In genomic region chr16:77150884-77151283, GRCm38 (mm10) we compare ENCODE assay signal across 26 mouse cellular contexts.
DNase-seq lines count a peak whose midpoint lies in the region; ATAC-seq and TF ChIP-seq lines count a peak whose summit lies in the region.
"Had no signal": no experiment of that assay in that cellular context is flagged by ENCODE, and none has a peak within 500 bp of the region (broad histone marks: within the 10 kb centered on the region; RNA-seq: fewer than 3 reads in every experiment).

No protein-coding gene starts in this region.

- intact Hi-C loops in left cerebral cortex, adult 2 months (cut with DNase I) = loop anchor here (5.0 kb wide), 1 partner anchor 86 kb away; no protein-coding TSS in a partner anchor
- intact Hi-C loops in left cerebral cortex, postnatal 36 days (cut with DNase I) = loop anchor here (10.0 kb wide), 1 partner anchor 84 kb away; no protein-coding TSS in a partner anchor
- intact Hi-C loops in gastrocnemius, adult 2 months (cut with DNase I) = no loop called here

- no peaks in the 10 kb centered on the region for H3K36me3 ChIP-seq in hindbrain, postnatal 0 days (ENCODE audit: insufficient read depth, low read length)
- no peaks in the 10 kb centered on the region for H3K36me3 ChIP-seq in hindbrain, embryonic 16.5 days (ENCODE audit: control insufficient read depth, insufficient read depth, low read length)
- H3K36me3 ChIP-seq in embryonic facial prominence, embryonic 14.5 days (ENCODE audit: control insufficient read depth, insufficient read depth, low read length) = no peaks in the 10 kb centered on the region
- H3K36me3 ChIP-seq: forebrain, embryonic 10.5 days; forebrain, embryonic 15.5 days; G1E; heart, embryonic 13.5 days; limb, embryonic 12.5 days; liver, embryonic 12.5 days; midbrain, embryonic 12.5 days; stomach, embryonic 15.5 days had no signal

- TF ChIP-seq CTCF in hindbrain, postnatal 0 days (IDR thresholded peaks at IDR 0.05; ENCODE audit: low read depth) = no peak
- no peak for TF ChIP-seq CTCF in left cerebral cortex, adult 2 months (IDR thresholded peaks at IDR 0.05)
- no peak for TF ChIP-seq CTCF in gastrocnemius, adult 2 months (IDR thresholded peaks at IDR 0.05)

- H3K9me3 ChIP-seq in hindbrain, postnatal 0 days (ENCODE audit: low read length) = no peaks in the 10 kb centered on the region
- no peaks in the 10 kb centered on the region for H3K9me3 ChIP-seq in hindbrain, embryonic 16.5 days (ENCODE audit: control insufficient read depth, low read length)
- no peaks in the 10 kb centered on the region for H3K9me3 ChIP-seq in embryonic facial prominence, embryonic 14.5 days (ENCODE audit: control insufficient read depth, low read length)
- H3K9me3 ChIP-seq: forebrain, embryonic 10.5 days; forebrain, embryonic 15.5 days; G1E; heart, embryonic 13.5 days; limb, embryonic 12.5 days; liver, embryonic 12.5 days; midbrain, embryonic 12.5 days; stomach, embryonic 15.5 days had no signal

- no peak overlapping the region for H3K9ac ChIP-seq in hindbrain, postnatal 0 days (replicated peaks; ENCODE audit: low read length)
- H3K9ac ChIP-seq in hindbrain, embryonic 16.5 days (ENCODE audit: low read depth, low read length) = no peak overlapping the region
- no peak overlapping the region for H3K9ac ChIP-seq in embryonic facial prominence, embryonic 14.5 days (ENCODE audit: low read depth, low read length)
- H3K9ac ChIP-seq: forebrain, embryonic 15.5 days; heart, embryonic 13.5 days; hindbrain, embryonic 14.5 days; limb, embryonic 12.5 days; liver, embryonic 12.5 days; liver, postnatal 0 days; midbrain, embryonic 12.5 days; stomach, embryonic 15.5 days had no signal

- 75% methylated on average over 4 of the region's 4 CpGs for WGBS in hindbrain, postnatal 0 days
- WGBS in hindbrain, embryonic 16.5 days = 72% methylated on average over 4 of the region's 4 CpGs
- WGBS in embryonic facial prominence, embryonic 14.5 days = 55% methylated on average over 4 of the region's 4 CpGs

- no peak overlapping the region for H3K4me3 ChIP-seq in hindbrain, postnatal 0 days (ENCODE audit: low read length)
- no peak overlapping the region for H3K4me3 ChIP-seq in hindbrain, embryonic 16.5 days (ENCODE audit: low read length)
- no peak overlapping the region for H3K4me3 ChIP-seq in left cerebral cortex, adult 2 months
- H3K4me3 ChIP-seq in embryonic facial prominence, embryonic 14.5 days (ENCODE audit: low read depth, low read length) = no peak overlapping the region
- no peak overlapping the region for H3K4me3 ChIP-seq in gastrocnemius, adult 2 months
- H3K4me3 ChIP-seq: forebrain, embryonic 10.5 days; forebrain, embryonic 15.5 days; heart, embryonic 13.5 days; limb, embryonic 12.5 days; liver, embryonic 12.5 days; midbrain, embryonic 12.5 days; stomach, embryonic 15.5 days had no signal

- no peak overlapping the region for H3K27ac ChIP-seq in hindbrain, postnatal 0 days
- H3K27ac ChIP-seq in hindbrain, embryonic 16.5 days (ENCODE audit: low read depth, low read length) = no peak overlapping the region
- peak overlapping the region; percentile 9; the same call in 1 of the 2 replicates for H3K27ac ChIP-seq in left cerebral cortex, adult 2 months
- H3K27ac ChIP-seq in embryonic facial prominence, embryonic 14.5 days (replicated peaks; ENCODE audit: low read depth, low read length) = no peak overlapping the region; the same call in 1 of the 2 replicates
- H3K27ac ChIP-seq in gastrocnemius, adult 2 months = no peak overlapping the region
- H3K27ac ChIP-seq: forebrain, embryonic 10.5 days; forebrain, embryonic 15.5 days; heart, embryonic 13.5 days; hindbrain, embryonic 14.5 days; limb, embryonic 12.5 days; liver, embryonic 12.5 days; midbrain, embryonic 12.5 days; stomach, embryonic 15.5 days had no signal

- no peaks in the 10 kb centered on the region for H3K4me1 ChIP-seq in hindbrain, postnatal 0 days (ENCODE audit: insufficient read depth, low read length)
- no peaks in the 10 kb centered on the region for H3K4me1 ChIP-seq in hindbrain, embryonic 16.5 days (ENCODE audit: control insufficient read depth, insufficient read depth, low read depth, low read length)
- H3K4me1 ChIP-seq in embryonic facial prominence, embryonic 14.5 days (ENCODE audit: control insufficient read depth, insufficient read depth, low read length) = no peaks in the 10 kb centered on the region
- H3K4me1 ChIP-seq: forebrain, embryonic 10.5 days; forebrain, embryonic 15.5 days; heart, embryonic 13.5 days; limb, embryonic 12.5 days; liver, embryonic 12.5 days; midbrain, embryonic 12.5 days; stomach, embryonic 15.5 days had no signal

- H3K4me2 ChIP-seq in hindbrain, postnatal 0 days (ENCODE audit: low read depth, low read length) = no peak overlapping the region
- H3K4me2 ChIP-seq in hindbrain, embryonic 16.5 days (ENCODE audit: low read length) = no peak overlapping the region
- 0 out of 2 replicates have a peak overlapping the region, but pooled peaks have one; percentile 1 for H3K4me2 ChIP-seq in embryonic facial prominence, embryonic 14.5 days (ENCODE audit: low read depth, low read length)
- H3K4me2 ChIP-seq: forebrain, embryonic 15.5 days; heart, embryonic 13.5 days; hindbrain, embryonic 14.5 days; limb, embryonic 12.5 days; liver, embryonic 12.5 days; midbrain, embryonic 12.5 days; stomach, embryonic 15.5 days had no signal

- no peaks in the 10 kb centered on the region for H3K27me3 ChIP-seq in hindbrain, postnatal 0 days (ENCODE audit: insufficient read depth, low read length)
- no peaks in the 10 kb centered on the region for H3K27me3 ChIP-seq in hindbrain, embryonic 16.5 days (replicated peaks; ENCODE audit: control insufficient read depth, insufficient read depth, low read length)
- no peaks in the 10 kb centered on the region for H3K27me3 ChIP-seq in embryonic facial prominence, embryonic 14.5 days (replicated peaks; ENCODE audit: control insufficient read depth, insufficient read depth, low read length)
- H3K27me3 ChIP-seq: forebrain, embryonic 15.5 days; heart, embryonic 13.5 days; limb, embryonic 12.5 days; liver, embryonic 12.5 days; midbrain, embryonic 12.5 days; stomach, embryonic 15.5 days had no signal

- ATAC-seq in cerebellum, adult (ENCODE audit: insufficient number of reproducible peaks, low FRiP score, low TSS enrichment) = no peak
- ATAC-seq in hindbrain, postnatal 0 days = no peak
- ATAC-seq in hindbrain, embryonic 16.5 days = no peak
- ATAC-seq in embryonic facial prominence, embryonic 14.5 days (ENCODE audit: low read depth) = no peak
- ATAC-seq: forebrain, embryonic 15.5 days; liver, embryonic 12.5 days; liver, postnatal 0 days had no signal

- DNase-seq in cerebellum, adult 9-10 months = peak; percentile 44
- DNase-seq in hindbrain, postnatal 0 days (ENCODE audit: low spot score) = peak; percentile 29
- DNase-seq in left cerebral cortex, adult 2 months (ENCODE audit: extremely low spot score in 1 of 2, low spot score in 2 of 2) = no peak
- DNase-seq in left cerebral cortex, postnatal 36 days (ENCODE audit: low spot score in 2 of 2) = no peak
- peak; percentile 56 for DNase-seq in embryonic facial prominence, embryonic 14.5 days (ENCODE audit: low spot score)
- DNase-seq in gastrocnemius, adult 2 months = no peak
- DNase-seq: adrenal gland, postnatal 10 days; gastrocnemius, postnatal 10 days; heart, postnatal 10 days; kidney, adult 18-20 months; kidney, postnatal 36 days; layer of hippocampus, postnatal 36 days; liver, postnatal 0 days; lung, postnatal 36 days; right cerebral cortex, postnatal 25 days had no signal

Comparison
In these comparisons a context has a peak if more than half of its experiments do, and no peak if none do; other contexts are left out.
1. DNase-seq: peak in cerebellum, adult 9-10 months (single experiment), hindbrain, postnatal 0 days (single experiment) and embryonic facial prominence, embryonic 14.5 days (single experiment); none in left cerebral cortex, adult 2 months (0 of 2), left cerebral cortex, postnatal 36 days (0 of 2) and gastrocnemius, adult 2 months (single experiment).